Mouse (Mus musculus) G1E (cell line): ENCODE data around the gene Papss2. TPM values are rescaled to one million over a fixed set of nuclear protein-coding genes. Genes with fewer than 3 reads are reported as not detected.

Source experiments
- ATAC-seq: 2 replicates; pipeline ENCODE4 v1.8.0; 2016; ENCODE audit warnings: mild to moderate bottlenecking; ENCODE audit not compliant: insufficient number of reproducible peaks, poor library complexity, low FRiP score, severe bottlenecking; ENCODE audit errors: extremely low read depth
- DNase-seq: peaks from one replicate; pipeline ENCODE4 v3.0.0; 2012; ENCODE audit warnings: low spot score
- H3K27me3 ChIP-seq: 2 replicates; pipeline ENCODE4 v1.6.1; 2012; ENCODE audit warnings: mild to moderate bottlenecking, low read length, inconsistent platforms; ENCODE audit not compliant: insufficient read depth
- H3K36me3 ChIP-seq: replicated peaks from 2 replicates; pipeline ENCODE3; 2012; ENCODE audit warnings: mild to moderate bottlenecking, inconsistent platforms
- H3K4me1 ChIP-seq: 2 replicates; pipeline ENCODE4 v1.6.1; 2012; ENCODE audit warnings: low read depth, low read length, inconsistent platforms, mixed read lengths; ENCODE audit not compliant: insufficient read depth
- H3K4me3 ChIP-seq: 2 replicates; pipeline ENCODE4 v1.5.1; 2012; ENCODE audit warnings: low read depth, mild to moderate bottlenecking, inconsistent platforms, low read length, moderate library complexity, mixed read lengths
- H3K9me3 ChIP-seq: replicated peaks from 2 replicates; pipeline ENCODE4 v1.6.1; 2012; ENCODE audit warnings: inconsistent platforms
- CTCF ChIP-seq: IDR thresholded peaks from 2 replicates; pipeline ENCODE4 v1.5.1; 2012; ENCODE audit warnings: low read depth, low read length, inconsistent platforms, mixed read lengths
- GATA1 ChIP-seq: IDR thresholded peaks from 2 replicates; pipeline ENCODE4 v1.6.1; 2012; ENCODE audit warnings: borderline replicate concordance, low read length, inconsistent platforms, mixed read lengths
- GATA2 ChIP-seq: IDR thresholded peaks from 2 replicates; pipeline ENCODE4 v1.6.1; 2012; ENCODE audit warnings: low read depth, low read length, inconsistent platforms, borderline replicate concordance
- POLR2AphosphoS5 ChIP-seq: IDR thresholded peaks from 2 replicates; pipeline ENCODE4 v1.6.1; 2012; ENCODE audit warnings: low read depth, low read length, inconsistent platforms; ENCODE audit not compliant: insufficient replicate concordance
- TAL1 ChIP-seq: conservative IDR thresholded peaks from 2 replicates; pipeline ENCODE4 v1.6.1; 2012; ENCODE audit warnings: low read depth, low read length, inconsistent platforms, mixed read lengths
- polyA plus RNA-seq: library from polyadenylated mRNA; stranded (reverse); fragments of >175 nt; gene quantifications from 2 replicates; pipeline ENCODE4 v1.2.3, GENCODE M21; 2012
- total RNA-seq, 2 experiments: library from RNA; stranded (forward) in 1 of 2; stranded (reverse) in 1 of 2; fragments of 200-1000 nt in 1 of 2; fragments of >200 nt in 1 of 2; fragmentation: Nextera tagmentation in 1 of 2; gene quantifications; 2 replicates each; pipeline ENCODE4 v1.2.3; 2014 to 2017

Papss2 gene
- total and polyA plus RNA-seq, 3 experiments: 7.0 to 164 (median 66.2) TPM

- no peak for ATAC-seq
Observed at GRCm38 (mm10) chr19:32641995-32642394, 46.4 kb downstream of the Papss2 start.

GRCm38 (mm10) chr19:32643642-32644041, 48.1 kb downstream of the Papss2 start:
- peaks cover 27% of the 10 kb centered on the region for H3K4me1 ChIP-seq
- no peak overlapping the region for H3K4me3 ChIP-seq
- peaks cover 3% of the 10 kb centered on the region; the same call in 1 of the 2 replicates for H3K9me3 ChIP-seq
- no peaks in the 10 kb centered on the region for H3K27me3 ChIP-seq
- TF ChIP-seq GATA1 (no peak), CTCF (no peak), POLR2AphosphoS5 (no peak), TAL1 (no peak), GATA2 (no peak)
- no peak for DNase-seq
- peaks cover 76% of the 10 kb centered on the region for H3K36me3 ChIP-seq
- ATAC-seq: no peak

More at GRCm38 (mm10) chr19:32641995-32642394, 46.4 kb downstream of the Papss2 start:
- Histone ChIP-seq H3K4me3 (no peak overlapping the region), H3K9me3 (peaks cover 3% of the 10 kb centered on the region; the same call in 1 of the 2 replicates), H3K36me3 (peaks cover 63% of the 10 kb centered on the region), H3K4me1 (peaks cover 28% of the 10 kb centered on the region), H3K27me3 (no peaks in the 10 kb centered on the region)
- DNase-seq: no peak
- no peak for TF ChIP-seq GATA1
- TF ChIP-seq CTCF: no peak
- TF ChIP-seq GATA2: no peak
- TF ChIP-seq POLR2AphosphoS5: no peak
- TF ChIP-seq TAL1: no peak

GRCm38 (mm10) chr19:32645939-32646338, 50.3 kb downstream of the Papss2 start:
- Histone ChIP-seq H3K36me3 (peaks cover 59% of the 10 kb centered on the region), H3K4me3 (no peak overlapping the region), H3K27me3 (no peaks in the 10 kb centered on the region), H3K9me3 (peaks cover 3% of the 10 kb centered on the region; the same call in 1 of the 2 replicates), H3K4me1 (peaks cover 33% of the 10 kb centered on the region)
- no peak for ATAC-seq
- TF ChIP-seq GATA2 (no peak), TAL1 (no peak), POLR2AphosphoS5 (no peak), CTCF (no peak), GATA1 (no peak)
- DNase-seq: no peak

GRCm38 (mm10) chr19:32646382-32646781, 50.8 kb downstream of the Papss2 start:
- no peak for ATAC-seq

GRCm38 (mm10) chr19:32648019-32648571, 52.5 kb downstream of the Papss2 start:
- no peak for ATAC-seq
- peaks cover 48% of the 10 kb centered on the region for H3K4me1 ChIP-seq
- DNase-seq: no peak
- H3K36me3 ChIP-seq: peaks cover 51% of the 10 kb centered on the region
- H3K27me3 ChIP-seq: no peaks in the 10 kb centered on the region
- no peak overlapping the region for H3K4me3 ChIP-seq
- H3K9me3 ChIP-seq: peaks cover 3% of the 10 kb centered on the region; the same call in 1 of the 2 replicates
- no peak for TF ChIP-seq POLR2AphosphoS5
- no peak for TF ChIP-seq GATA2

More at GRCm38 (mm10) chr19:32646382-32646781, 50.8 kb downstream of the Papss2 start:
- Histone ChIP-seq H3K27me3 (no peaks in the 10 kb centered on the region), H3K4me3 (no peak overlapping the region), H3K9me3 (peaks cover 3% of the 10 kb centered on the region; the same call in 1 of the 2 replicates), H3K4me1 (peaks cover 33% of the 10 kb centered on the region), H3K36me3 (peaks cover 58% of the 10 kb centered on the region)
- TF ChIP-seq GATA2: no peak
- no peak for TF ChIP-seq POLR2AphosphoS5
- no peak for TF ChIP-seq GATA1
- no peak for TF ChIP-seq CTCF
- TF ChIP-seq TAL1: no peak
- DNase-seq: no peak

- peaks cover 45% of the 10 kb centered on the region for H3K36me3 ChIP-seq
- no peak for DNase-seq
- no peak for ATAC-seq
- H3K4me1 ChIP-seq: peaks cover 74% of the 10 kb centered on the region
- TF ChIP-seq GATA2 (no peak), GATA1 (no peak), POLR2AphosphoS5 (no peak), CTCF (no peak), TAL1 (no peak)
- no peaks in the 10 kb centered on the region for H3K9me3 ChIP-seq
- no peaks in the 10 kb centered on the region for H3K27me3 ChIP-seq
- H3K4me3 ChIP-seq: no peak overlapping the region
Observed at GRCm38 (mm10) chr19:32651046-32651445, 55.5 kb downstream of the Papss2 start.
